Mouse (Mus musculus): ENCODE measurements around the gene D17Wsu92e. TPM values are rescaled to one million over a fixed set of nuclear protein-coding genes. Genes with fewer than 3 reads are reported as not detected.
"Not testable (repeated sequence)": the region's sequence is repeated elsewhere in the genome, so short reads cannot be mapped to it uniquely, and the experiment has no call there.

D17Wsu92e gene
- 146 to 207 TPM (median 171 TPM) in 3 replicates for total RNA-seq (2017)

DNA sequence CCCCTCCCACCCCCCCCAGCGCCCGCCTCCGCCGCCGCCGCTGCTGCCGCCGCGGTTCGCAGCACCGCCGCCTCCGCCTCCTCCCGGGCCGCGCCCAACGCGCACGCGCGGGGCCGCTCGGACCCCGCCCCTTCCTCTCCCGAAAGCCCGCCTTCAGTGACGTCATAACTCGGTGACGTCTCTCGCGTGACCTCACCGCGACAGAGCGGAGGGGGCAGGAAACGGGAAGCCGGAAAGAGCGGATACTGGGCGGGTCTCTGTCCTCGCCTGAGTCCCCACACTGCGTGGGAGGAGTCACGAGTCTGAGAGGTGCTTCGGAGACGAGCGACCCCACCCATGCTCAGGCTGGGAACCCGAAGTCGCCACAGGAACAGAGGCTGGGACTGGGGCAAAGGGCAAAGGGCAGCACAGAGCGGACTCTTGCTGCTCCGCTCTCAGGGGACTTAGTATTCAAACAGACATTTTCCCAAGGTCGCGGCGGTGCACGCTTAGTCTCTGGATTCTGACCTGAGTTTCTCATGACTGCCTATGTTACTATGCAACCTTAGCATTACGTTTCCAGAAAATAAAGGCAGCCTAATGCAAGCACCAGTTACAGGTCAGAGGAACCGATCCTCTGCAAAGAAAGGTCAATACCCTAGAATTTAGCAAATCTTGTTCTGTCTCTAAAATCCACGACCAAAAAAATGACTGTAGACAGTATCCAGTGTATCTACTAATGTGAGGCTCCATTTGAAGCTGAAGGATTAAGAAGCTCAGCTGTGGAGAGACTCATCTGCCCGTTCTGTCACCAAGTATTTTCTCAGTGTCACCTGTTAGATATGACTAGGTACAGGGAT lies at the start of gene D17Wsu92e:
TSS of gene D17Wsu92e (minus strand) at position 81 of the 839 bp plus-strand sequence.
- ATAC-seq (replicated peaks; ENCODE audit: insufficient number of reproducible peaks, low FRiP score, low TSS enrichment, poor library complexity, severe bottlenecking) = peak; percentile 89

DNA sequence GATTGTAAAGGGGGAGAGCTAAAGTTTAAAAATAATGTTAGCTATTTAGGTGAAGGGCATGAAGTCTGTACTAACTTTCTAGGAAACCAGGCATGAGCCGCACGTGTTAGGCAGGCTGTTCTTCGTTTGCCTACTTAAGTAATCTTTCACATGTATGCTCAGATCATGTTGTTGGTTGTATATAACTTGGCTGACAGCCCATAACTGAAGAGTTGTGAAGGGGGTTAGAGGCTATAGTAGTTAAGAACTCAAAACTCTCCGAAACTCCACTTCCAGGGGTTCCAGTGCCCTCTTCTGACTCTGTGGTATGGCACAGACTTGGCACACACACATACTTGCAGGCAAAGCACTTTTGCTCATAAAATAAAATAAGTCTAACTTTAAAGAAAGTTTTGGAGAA lies 46.3 kb upstream of the D17Wsu92e start:
- ATAC-seq (replicated peaks; ENCODE audit: insufficient number of reproducible peaks, low FRiP score, low TSS enrichment, poor library complexity, severe bottlenecking) = no peak

DNA sequence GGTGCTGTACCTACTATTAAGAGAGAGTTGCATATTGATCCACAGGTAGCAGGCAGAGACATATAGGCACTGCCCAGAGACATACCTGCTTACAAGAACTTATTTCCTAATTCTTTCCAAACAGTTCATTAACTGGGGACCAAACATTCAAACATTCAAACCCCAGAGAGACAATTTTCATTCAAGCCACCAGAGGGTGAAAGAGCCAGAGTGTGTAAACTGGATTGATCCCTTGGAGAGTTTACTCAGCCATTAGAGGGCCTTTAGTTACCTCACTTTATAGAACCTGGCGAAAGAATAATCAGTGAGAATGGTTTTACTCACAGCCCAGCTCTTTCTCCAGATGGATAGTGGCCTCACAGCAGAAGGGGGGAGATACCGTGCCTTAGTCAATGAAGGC lies 45.0 kb upstream of the D17Wsu92e start:
- ATAC-seq (replicated peaks; ENCODE audit: insufficient number of reproducible peaks, low FRiP score, low TSS enrichment, poor library complexity, severe bottlenecking) = no peak

DNA sequence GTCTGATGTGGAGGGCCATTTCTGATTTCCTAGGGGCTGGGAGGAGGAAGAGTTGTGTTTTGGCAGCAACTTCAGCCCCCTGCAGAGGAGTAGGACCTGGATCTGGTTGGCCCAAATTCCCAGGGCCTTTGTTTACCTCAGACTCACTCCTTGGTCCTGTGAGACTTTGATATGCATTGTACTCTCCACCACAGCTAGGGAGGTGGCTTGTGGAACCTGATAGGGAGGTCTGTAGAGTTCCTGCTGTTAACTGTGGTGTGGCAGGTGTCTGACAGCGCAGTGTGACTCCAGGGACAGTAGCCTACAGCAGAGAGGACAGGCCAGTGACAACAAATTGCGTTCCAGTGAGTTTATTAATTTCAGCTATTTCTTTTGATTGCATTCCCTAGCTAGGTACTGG lies 38.7 kb upstream of the D17Wsu92e start:
- ATAC-seq (replicated peaks; ENCODE audit: insufficient number of reproducible peaks, low FRiP score, low TSS enrichment, poor library complexity, severe bottlenecking) = no peak

DNA sequence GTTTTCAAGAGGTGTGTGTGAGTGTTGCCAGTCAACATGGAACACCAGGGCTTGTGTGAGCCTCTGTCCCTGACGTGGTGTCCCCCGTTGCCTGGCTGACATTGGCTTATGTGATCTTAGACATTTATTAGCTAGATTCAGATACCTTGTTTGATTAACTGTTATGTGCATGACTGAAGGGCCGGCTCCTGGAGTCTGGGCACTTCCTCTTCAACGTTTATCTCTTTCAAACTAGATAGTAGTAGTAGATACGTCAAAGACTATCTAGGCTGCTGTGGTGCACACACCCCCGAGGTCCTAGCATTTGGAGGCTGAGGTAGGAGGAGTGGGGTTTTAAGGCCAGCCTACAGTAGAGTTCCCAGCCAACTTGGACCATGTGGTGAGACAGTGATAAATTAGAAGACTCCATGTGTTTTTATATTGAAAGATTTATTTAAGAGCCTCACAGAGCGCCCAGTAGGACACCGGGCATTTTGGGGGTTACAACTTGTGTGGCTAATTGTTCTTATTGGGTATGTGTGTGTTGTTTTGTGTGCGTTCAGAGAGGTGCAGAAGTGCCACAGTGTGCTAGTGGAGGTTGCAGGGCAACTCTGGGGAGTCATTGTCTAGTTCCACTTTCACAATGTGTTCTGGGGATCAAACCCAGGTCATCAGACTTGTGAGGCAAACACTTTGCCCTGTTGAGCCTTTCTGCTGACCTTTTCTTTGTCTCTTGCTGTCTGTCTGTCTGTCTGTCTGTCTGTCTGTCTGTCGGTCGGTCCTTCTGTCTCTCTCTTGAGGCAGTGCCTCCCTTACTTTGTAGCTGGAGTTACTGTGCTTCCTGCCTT lies 37.4 kb upstream of the D17Wsu92e start:
- ATAC-seq (replicated peaks; ENCODE audit: insufficient number of reproducible peaks, low FRiP score, low TSS enrichment, poor library complexity, severe bottlenecking) = peak; percentile 33; the same call in 1 of the 2 replicates

DNA sequence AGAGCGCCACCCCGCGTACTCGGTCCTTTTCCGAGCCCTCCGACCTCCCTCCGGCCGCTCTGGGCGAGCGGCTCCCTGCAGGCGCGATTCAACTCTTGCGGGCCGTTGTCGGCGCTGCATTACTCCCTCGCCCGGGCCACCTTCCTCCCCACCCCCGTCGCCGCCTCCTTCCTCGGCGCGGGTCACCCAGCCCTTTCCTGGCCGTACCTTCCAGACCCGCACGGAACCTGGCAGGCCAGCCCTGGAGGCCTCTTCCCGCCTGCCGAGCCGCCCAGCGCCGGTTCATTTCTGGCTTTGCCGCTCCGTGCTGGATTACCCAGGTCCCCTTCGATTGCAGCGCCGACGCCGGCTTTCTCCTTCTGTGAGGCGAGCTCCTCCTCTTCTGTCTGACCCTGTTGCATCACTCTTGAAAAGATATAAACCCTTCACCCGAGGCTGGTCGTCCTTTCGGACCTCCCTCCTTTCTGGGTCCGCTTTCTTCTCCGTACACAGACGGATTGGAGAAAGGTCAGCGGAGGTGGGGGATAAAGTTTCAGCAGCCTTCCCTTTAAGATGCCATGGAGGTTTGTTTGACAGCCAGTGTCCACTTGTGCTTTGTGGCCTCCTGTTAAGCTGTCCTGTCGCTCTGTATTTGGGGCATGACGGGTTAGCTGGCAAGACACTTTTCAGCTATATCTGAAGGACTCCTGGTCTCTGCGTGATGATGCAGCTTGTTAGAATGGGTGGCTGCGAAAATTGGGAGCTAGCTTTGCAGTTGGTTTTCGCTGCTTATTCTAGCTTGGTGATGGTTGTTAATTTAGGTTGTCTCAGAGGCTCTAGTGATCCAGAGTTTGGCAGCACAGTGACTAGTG lies 36.6 kb upstream of the D17Wsu92e start:
- ATAC-seq (replicated peaks; ENCODE audit: insufficient number of reproducible peaks, low FRiP score, low TSS enrichment, poor library complexity, severe bottlenecking) = peak; percentile 42

DNA sequence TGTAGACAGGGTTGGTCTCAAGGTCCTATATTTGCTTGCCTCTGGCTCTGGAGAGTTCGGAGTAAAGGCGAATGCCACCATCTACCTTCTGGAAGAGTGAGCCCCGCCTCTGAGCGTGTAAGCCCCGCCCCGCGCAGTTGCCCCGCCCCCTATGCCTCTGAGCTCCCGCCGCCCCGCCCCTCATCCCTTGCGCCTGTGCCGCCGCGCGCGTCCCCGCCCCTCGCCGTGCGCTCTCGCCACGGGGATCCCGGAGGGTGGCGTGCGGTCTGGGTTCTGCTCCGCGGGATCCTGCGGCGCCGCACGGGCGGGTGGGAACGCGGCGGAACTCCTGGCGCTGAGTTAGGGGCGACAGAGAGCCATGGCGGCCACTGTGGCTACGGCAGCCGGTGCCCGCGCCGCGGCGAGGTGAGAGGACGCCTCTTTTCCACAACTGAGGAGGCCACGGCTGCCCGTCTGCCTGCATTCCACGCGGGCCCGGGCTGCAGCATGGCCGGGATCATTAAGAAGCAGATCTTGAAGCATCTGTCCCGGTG lies 35.9 kb upstream of the D17Wsu92e start, which contains the start of gene Uhrf1bp1:
TSS of gene Uhrf1bp1 (plus strand) at position 177 of the 533 bp plus-strand sequence.
- peak; percentile 55 for ATAC-seq (replicated peaks; ENCODE audit: insufficient number of reproducible peaks, low FRiP score, low TSS enrichment, poor library complexity, severe bottlenecking)

DNA sequence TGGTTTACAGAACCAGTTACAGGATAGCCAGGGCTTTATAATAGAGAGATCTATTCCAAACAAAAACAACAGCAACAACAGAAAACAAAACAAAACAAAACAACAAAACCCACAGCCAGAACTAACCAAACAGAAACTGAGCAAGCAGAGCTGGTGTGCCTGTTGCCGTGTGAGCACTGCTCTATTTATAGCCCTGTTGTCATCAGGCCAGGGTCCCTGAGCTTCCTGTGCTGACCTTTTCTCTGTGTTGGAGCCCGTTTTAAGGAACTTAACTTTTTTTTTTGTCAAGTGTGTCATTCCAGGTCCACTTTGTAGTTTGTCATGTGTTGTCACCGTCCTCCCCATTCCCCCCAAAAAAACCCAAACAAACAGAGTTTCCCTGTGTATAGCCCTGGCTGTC lies 30.6 kb upstream of the D17Wsu92e start:
- peak; percentile 72 for ATAC-seq (replicated peaks; ENCODE audit: insufficient number of reproducible peaks, low FRiP score, low TSS enrichment, poor library complexity, severe bottlenecking)

DNA sequence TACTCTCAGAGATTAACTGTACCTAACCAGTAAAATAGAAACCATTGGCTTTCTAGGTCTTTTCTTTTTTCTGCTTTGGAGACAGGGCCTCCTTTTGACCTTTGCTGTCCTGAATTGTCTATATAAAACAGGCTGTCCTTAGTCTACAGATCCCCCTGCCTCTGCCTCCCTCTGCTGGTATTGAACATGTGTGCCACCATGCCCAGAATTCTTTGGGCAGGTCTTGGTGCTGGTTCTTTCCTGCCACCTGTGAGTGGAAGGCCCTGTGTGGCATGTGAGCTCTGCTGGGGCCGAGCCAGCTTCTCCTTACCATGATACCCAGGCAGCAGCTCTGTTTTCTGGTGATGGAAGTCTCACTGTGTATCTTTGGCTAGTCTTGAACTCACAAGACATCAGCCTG lies 27.9 kb upstream of the D17Wsu92e start:
- no peak for ATAC-seq (replicated peaks; ENCODE audit: insufficient number of reproducible peaks, low FRiP score, low TSS enrichment, poor library complexity, severe bottlenecking)

DNA sequence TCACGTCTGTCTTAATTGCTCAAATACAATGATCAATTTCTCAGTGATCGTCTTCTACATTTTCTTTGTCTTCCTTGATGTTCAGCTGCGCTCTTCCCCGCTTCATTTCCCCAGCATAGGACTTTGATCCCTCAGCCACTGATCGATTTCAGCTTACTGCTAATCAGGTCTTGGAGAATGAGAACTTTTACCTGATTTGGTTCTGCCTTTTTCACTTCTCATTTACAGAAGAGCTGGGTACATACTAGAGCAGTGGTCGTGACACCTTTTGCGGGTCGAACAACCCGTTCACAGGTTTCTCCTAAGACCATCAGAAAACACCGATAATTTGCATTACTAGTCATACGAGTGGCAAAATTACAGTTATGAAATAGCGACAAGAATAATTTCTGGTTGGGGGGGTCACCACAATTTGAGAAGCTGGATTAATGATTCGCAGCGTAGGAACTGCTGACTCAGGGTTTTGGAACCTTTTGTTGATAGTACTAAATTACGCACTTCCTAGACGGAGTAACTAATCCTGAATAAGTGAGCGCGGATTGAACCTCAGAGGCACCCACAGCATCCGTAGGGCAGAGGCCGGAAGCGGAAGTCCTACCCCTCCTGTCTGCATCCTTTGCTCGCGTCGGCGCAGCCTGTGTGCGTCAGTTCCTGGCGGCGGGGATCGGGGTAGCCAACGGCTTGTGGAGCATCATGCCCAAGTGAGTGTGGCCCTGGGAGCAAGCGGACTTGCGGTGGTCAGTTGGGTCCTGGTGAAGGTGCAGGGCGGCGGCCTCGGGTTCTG lies 19.2 kb upstream of the D17Wsu92e start:
- ATAC-seq (replicated peaks; ENCODE audit: insufficient number of reproducible peaks, low FRiP score, low TSS enrichment, poor library complexity, severe bottlenecking) = peak; percentile 100

DNA sequence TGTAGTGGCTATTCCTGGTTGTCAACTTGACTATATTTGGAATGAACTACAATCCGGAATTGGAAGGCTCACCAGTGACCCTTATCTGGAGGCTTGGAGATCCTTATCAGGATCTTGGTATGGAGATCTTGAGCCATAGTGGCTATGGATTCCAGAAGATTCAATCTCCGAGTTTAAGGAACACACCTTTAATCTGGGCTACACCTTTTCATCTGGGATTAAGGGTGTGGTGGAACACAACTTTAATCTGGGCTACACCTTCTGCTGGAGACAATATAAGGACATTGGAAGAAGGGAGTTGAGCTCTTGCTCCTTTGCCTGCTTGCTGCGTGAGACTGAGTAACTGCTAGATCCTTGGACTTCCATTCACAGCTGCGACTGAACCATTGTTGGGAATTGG lies 17.4 kb upstream of the D17Wsu92e start, which contains the start of gene Snrpc:
TSS of gene Snrpc (plus strand) at position 301 of the 400 bp plus-strand sequence.
- not testable (repeated sequence) for ATAC-seq (replicated peaks; ENCODE audit: insufficient number of reproducible peaks, low FRiP score, low TSS enrichment, poor library complexity, severe bottlenecking)

DNA sequence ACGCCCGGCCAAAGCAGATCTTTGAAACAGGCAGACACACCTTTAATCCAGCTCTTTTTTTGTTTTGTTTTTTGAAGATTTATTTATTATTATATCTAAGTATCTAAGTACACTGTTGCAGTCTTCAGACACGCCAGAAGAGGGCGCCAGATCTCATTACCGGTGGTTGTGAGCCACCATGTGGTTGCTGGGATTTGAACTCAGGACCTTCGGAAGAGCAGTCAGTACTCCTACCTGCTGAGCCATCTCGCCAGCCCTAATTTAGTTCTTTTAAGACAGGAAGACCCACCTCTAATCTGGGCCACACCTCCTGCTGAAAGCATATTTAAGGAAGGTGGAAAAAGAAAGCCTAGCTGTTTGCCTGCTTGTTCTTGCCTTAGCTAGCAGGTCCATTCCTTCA lies 10.0 kb upstream of the D17Wsu92e start:
- ATAC-seq (replicated peaks; ENCODE audit: insufficient number of reproducible peaks, low FRiP score, low TSS enrichment, poor library complexity, severe bottlenecking) = no peak

DNA sequence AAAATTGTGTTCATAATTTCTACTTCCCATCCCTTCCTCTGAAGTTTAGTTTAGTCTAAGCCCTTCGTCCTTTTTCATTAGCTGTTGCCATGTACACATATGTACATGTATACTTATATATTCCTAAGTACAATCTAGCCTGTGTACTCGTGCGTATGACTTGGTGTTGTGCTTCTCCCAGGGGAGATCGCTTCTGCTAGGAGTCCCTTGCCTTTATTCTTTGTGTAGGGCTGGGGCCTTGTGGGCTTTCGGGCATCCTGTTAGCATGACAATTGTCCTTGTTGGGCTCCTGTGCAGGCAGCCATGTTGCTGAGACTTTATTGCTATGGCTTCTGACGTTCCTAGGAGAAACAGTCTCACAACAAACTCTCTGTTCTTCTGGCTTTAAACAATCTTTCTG lies 7.1 kb upstream of the D17Wsu92e start:
- ATAC-seq (replicated peaks; ENCODE audit: insufficient number of reproducible peaks, low FRiP score, low TSS enrichment, poor library complexity, severe bottlenecking) = no peak

DNA sequence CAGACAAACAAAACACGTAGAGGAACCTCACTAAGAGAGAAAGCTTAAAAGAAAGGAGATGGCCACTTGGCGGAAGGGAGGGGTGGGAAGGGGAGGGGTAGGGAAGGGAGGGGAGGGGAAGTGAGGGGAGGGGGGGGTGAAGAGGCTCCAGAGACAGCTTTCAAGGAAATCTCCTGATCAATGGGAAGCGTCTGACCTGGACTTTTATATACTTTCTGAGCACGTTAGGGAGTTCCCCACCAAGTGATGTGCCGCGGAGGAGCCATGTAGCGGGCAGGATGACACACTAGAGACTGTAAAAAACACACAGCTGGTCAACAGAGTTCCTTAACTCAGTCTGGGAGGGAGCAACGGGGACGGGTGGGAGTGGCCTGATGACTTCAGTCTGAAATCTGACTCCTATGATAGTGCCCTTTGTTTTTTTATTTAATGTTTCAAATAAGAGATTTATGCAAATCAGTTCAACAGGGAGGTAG lies 6.5 kb upstream of the D17Wsu92e start:
- no peak for ATAC-seq (replicated peaks; ENCODE audit: insufficient number of reproducible peaks, low FRiP score, low TSS enrichment, poor library complexity, severe bottlenecking)

DNA sequence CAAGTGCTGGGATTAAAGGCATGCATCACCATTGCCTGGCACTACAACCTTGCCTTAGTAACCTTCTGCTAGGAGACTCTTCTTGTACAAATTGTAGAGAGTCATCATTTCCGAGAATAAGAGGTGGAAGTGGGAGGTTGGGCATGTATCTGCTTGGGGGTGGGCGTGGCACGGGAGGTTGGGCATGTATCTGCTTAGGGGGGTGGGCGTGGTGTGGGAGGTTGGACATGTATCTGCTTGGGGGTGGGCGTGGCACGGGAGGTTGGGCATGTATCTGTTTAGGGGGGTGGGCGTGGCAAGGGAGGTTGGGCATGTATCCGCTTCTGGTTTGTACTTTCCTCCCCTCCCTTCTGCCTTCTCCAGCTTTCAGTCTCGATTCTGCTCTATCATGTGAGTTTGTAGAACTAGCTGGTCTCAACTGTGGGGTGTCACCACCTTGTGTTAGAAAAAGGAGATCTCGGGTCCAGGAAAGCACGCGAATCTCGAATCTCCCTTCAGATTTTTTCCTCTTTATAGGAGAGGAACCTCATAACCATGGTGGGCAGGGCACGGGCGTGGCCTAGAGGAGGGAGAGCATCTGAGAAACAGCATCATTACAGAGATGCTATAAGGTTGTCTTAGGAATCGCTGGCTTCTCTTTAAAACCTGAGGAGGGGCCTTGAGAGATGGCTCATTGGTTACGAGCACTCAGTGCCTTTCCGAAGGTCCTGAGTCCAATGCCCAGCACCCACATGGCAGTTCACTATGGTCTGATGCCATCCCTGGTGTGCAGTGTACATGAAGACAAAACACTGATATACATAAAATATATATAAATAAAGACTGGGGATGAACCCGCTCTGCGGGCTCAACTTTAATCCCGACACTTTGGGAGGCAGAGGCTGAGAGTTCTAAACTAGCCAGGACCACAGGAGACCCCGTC lies 5.8 kb upstream of the D17Wsu92e start:
- peak; percentile 92 for ATAC-seq (replicated peaks; ENCODE audit: insufficient number of reproducible peaks, low FRiP score, low TSS enrichment, poor library complexity, severe bottlenecking)

DNA sequence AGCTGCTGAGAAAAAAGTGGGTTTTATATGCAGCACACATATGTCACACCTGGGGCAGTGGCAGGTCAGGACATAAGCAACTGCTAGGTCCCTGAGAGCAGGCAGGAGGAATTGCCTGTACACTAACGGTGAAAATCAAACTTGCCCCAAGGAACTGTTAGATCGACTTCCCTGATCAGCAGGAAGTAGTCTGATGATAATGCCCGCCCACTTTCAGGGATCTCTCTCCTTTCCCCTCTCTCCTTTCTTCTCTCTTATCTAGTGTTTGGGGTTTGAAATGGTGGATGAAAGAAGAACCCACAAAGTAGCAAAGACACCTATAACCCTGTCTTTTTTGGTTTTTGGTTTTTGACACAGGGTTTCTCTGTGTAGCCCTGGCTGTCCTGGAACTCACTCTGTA lies 5.1 kb upstream of the D17Wsu92e start:
- no peak for ATAC-seq (replicated peaks; ENCODE audit: insufficient number of reproducible peaks, low FRiP score, low TSS enrichment, poor library complexity, severe bottlenecking)

DNA sequence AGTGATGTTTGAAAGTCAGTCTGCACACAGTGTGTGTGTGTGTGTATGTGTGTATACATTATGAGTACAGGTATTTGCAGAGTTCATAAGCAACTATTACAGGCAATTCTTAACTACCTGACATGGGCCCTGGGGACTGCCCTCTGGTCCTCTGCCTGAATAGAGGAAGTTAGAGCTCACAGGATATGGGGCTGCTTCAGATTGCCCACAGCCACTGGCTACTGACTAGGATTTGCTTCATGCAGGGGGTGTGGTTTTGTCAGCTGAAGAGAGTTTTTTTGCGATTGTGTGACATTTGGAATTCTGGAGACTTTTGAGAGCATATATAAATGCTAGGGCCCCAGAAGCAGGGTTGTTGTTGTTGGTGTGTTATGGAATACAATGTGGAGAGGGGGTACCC lies 4.5 kb upstream of the D17Wsu92e start:
- ATAC-seq (replicated peaks; ENCODE audit: insufficient number of reproducible peaks, low FRiP score, low TSS enrichment, poor library complexity, severe bottlenecking) = peak; percentile 19; the same call in 1 of the 2 replicates
